Mouse (Mus musculus) small intestine, adult 2 months (tissue): ENCODE measurements around the gene Bcl2. TPM values are rescaled to one million over a fixed set of nuclear protein-coding genes. Genes with fewer than 3 reads are reported as not detected.

Source experiments
- H3K27ac ChIP-seq: fragments of 200-500 bp; 2 replicates; pipeline ENCODE4 v1.5.1; 2012; ENCODE audit warnings: low read depth, low read length, control low read depth, inconsistent platforms; ENCODE audit not compliant: insufficient read depth
- H3K27me3 ChIP-seq: fragments of 200-500 bp; 2 replicates; pipeline ENCODE4 v1.6.1; 2012; ENCODE audit warnings: mild to moderate bottlenecking, moderate library complexity, low read length, inconsistent platforms; ENCODE audit not compliant: control insufficient read depth, insufficient read depth
- H3K36me3 ChIP-seq: fragments of 200-500 bp; 2 replicates; pipeline ENCODE4 v1.6.1; 2012; ENCODE audit warnings: mild to moderate bottlenecking, low read length, control low read depth, inconsistent platforms; ENCODE audit not compliant: control insufficient read depth, insufficient read depth
- H3K4me1 ChIP-seq: fragments of 200-500 bp; 2 replicates; pipeline ENCODE4 v1.6.1; 2012; ENCODE audit warnings: low read length, inconsistent platforms, mixed read lengths; ENCODE audit not compliant: control insufficient read depth, insufficient read depth, insufficient read length
- H3K4me3 ChIP-seq: fragments of 200-500 bp; 2 replicates; pipeline ENCODE4 v1.5.1; 2012; ENCODE audit warnings: low read depth, mild to moderate bottlenecking, control low read depth, inconsistent platforms, low read length, moderate library complexity
- CTCF ChIP-seq: fragments of 200-500 bp; IDR thresholded peaks from 2 replicates; pipeline ENCODE4 v1.5.1; 2012; ENCODE audit warnings: low read depth, mild to moderate bottlenecking, control low read depth, inconsistent platforms, low read length, moderate library complexity, mixed read lengths; ENCODE audit not compliant: insufficient replicate concordance, insufficient read length; ENCODE audit errors: extremely low read depth
- POLR2A ChIP-seq: fragments of 200-500 bp; IDR thresholded peaks from 2 replicates; pipeline ENCODE4 v1.6.1; 2012; ENCODE audit warnings: low read depth, mild to moderate bottlenecking, control low read depth, inconsistent platforms, low read length, moderate library complexity
- WGBS: fragments of 180-500 bp; shearing (Covaris S2); methylation state at CpG from one replicate; pipeline ENCODE4 v1.1.7; 2018; 5-methylcytosine and 5-hydroxymethylcytosine counted together
- polyA plus RNA-seq: library from polyadenylated mRNA; depleted of rRNA; stranded (reverse); fragments of >200 nt; gene quantifications from 2 replicates; pipeline ENCODE4 v1.2.3, GENCODE M21; 2012

Bcl2 gene
- polyA plus RNA-seq, 1 experiment: 1.5 TPM

- Histone ChIP-seq H3K4me1 (0 out of 2 replicates have a peak, but pooled peaks cover 3% of the 10 kb centered on the region), H3K27me3 (no peaks in the 10 kb centered on the region), H3K4me3 (no peak overlapping the region), H3K36me3 (no peaks in the 10 kb centered on the region), H3K27ac (no peak overlapping the region)
- TF ChIP-seq POLR2A (no peak), CTCF (no peak)
- WGBS: 80% methylated on average over 11 of the region's 11 CpGs
Observed at GRCm38 (mm10) chr1:106561085-106561760, 152.9 kb downstream of the Bcl2 start.

- Histone ChIP-seq H3K4me1 (0 out of 2 replicates have a peak, but pooled peaks cover 3% of the 10 kb centered on the region), H3K27me3 (no peaks in the 10 kb centered on the region), H3K4me3 (no peak overlapping the region), H3K27ac (no peak overlapping the region), H3K36me3 (no peaks in the 10 kb centered on the region)
- 48% methylated on average over 3 of the region's 3 CpGs for WGBS
- TF ChIP-seq POLR2A (no peak), CTCF (no peak)
Observed at GRCm38 (mm10) chr1:106560105-106560504, 154.0 kb downstream of the Bcl2 start.

GRCm38 (mm10) chr1:106559116-106559605, 154.9 kb downstream of the Bcl2 start:
- TF ChIP-seq POLR2A: no peak
- no peak for TF ChIP-seq CTCF
- no peak overlapping the region for H3K27ac ChIP-seq
- 0 out of 2 replicates have a peak, but pooled peaks cover 3% of the 10 kb centered on the region for H3K4me1 ChIP-seq
- WGBS: 92% methylated on average over 2 of the region's 2 CpGs
- no peak overlapping the region for H3K4me3 ChIP-seq
- H3K27me3 ChIP-seq: no peaks in the 10 kb centered on the region
- H3K36me3 ChIP-seq: no peaks in the 10 kb centered on the region

- no peaks in the 10 kb centered on the region for H3K36me3 ChIP-seq
- 81% methylated on average over 9 of the region's 9 CpGs for WGBS
- no peak overlapping the region for H3K27ac ChIP-seq
- H3K27me3 ChIP-seq: no peaks in the 10 kb centered on the region
- no peak overlapping the region for H3K4me3 ChIP-seq
- no peaks in the 10 kb centered on the region for H3K4me1 ChIP-seq
- TF ChIP-seq CTCF (no peak), POLR2A (no peak)
Observed at GRCm38 (mm10) chr1:106555498-106556168, 158.4 kb downstream of the Bcl2 start.

- Histone ChIP-seq H3K36me3 (no peaks in the 10 kb centered on the region), H3K4me1 (peaks cover 3% of the 10 kb centered on the region; the same call in 1 of the 2 replicates), H3K4me3 (no peak overlapping the region), H3K27ac (no peak overlapping the region), H3K27me3 (no peaks in the 10 kb centered on the region)
- TF ChIP-seq CTCF (no peak), POLR2A (no peak)
- 82% methylated on average over 8 of the region's 8 CpGs for WGBS
Observed at GRCm38 (mm10) chr1:106553846-106554802, 159.9 kb downstream of the Bcl2 start.

GRCm38 (mm10) chr1:106552856-106553255, 161.2 kb downstream of the Bcl2 start:
- Histone ChIP-seq H3K27me3 (no peaks in the 10 kb centered on the region), H3K27ac (no peak overlapping the region), H3K4me1 (peaks cover 3% of the 10 kb centered on the region; the same call in 1 of the 2 replicates), H3K36me3 (no peaks in the 10 kb centered on the region), H3K4me3 (no peak overlapping the region)
- TF ChIP-seq POLR2A (no peak), CTCF (no peak)
- WGBS: 79% methylated on average over 7 of the region's 7 CpGs
